Mouse (Mus musculus) kidney, adult 9 months (tissue): ENCODE results near the gene Il27ra.
"Not testable (repeated sequence)": the region's sequence is repeated elsewhere in the genome, so short reads cannot be mapped to it uniquely, and the experiment has no call there.

Experiments used
- DNase-seq: peaks from one replicate; pipeline ENCODE4 v3.0.0; 2022

The Il27ra gene

DNA sequence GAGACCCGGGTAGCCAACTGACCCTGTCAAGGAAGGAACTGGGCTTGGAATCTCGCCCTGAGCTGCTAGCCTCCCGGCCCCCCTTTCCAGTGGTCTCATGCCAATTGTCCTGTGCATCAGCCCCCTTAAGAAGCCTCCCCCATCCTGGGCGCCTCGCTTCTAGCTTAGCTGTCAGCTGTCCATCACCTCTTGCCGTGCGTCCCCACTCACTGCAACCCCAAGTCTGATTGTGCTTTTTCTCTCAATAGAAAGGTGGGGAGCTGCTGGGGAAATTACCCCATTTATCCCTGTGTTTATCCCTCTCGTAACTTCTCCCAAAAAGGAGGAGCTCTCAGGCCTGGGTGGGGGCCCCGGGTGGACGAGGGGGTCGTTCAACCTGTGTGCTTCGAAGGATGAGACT is 46.4 kb downstream of the Il27ra start:
- DNase-seq, result peak; percentile 40

GRCm38 (mm10) chr8:83994030-83994429 is 48.4 kb downstream of the Il27ra start:
- peak; percentile 11 for DNase-seq

DNA sequence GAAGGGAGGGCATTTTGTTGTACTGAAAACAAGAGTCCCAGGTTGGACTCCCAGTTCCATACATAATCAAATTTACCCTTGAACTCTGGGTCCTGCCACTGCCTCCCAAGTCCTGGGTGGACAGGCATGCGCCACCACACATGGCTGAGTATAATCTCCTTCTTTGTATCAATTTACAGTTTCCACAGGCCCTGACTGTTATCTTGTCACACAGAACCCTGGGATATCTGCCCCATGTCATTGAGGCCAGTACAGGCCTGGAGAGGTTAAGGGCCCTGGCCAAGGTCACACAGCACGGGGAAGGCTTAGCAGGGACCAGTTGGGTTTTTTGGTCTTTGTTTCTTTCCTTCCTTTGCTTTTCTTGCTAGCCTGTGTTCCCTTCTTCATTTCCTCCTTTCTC is 49.9 kb downstream of the Il27ra start:
- DNase-seq, result no peak

DNA sequence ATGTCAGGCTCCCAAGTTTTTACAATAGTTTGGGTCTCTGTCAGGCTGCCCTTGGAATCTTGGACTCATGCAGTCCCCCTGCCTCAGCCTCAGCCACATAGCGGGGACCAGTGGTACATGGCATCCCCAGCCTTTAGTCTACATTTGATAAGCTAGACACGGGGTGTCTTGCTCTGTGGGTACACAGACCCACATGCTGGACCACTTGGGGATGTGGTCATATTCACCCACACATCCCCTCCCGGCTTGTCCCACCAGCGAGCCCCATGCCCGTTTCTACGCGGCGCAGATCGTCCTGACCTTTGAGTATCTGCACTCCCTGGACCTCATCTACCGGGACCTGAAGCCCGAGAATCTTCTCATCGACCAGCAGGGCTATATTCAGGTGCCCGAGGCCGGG is 52.2 kb downstream of the Il27ra start:
- DNase-seq, result no peak

GRCm38 (mm10) chr8:83989243-83989642 is 53.1 kb downstream of the Il27ra start:
- no peak for DNase-seq

- DNase-seq, result not testable (repeated sequence)
These were observed 59.2 kb downstream of the Il27ra start for GRCm38 (mm10) chr8:83983222-83983621.

GRCm38 (mm10) chr8:83982449-83982848 is 59.9 kb downstream of the Il27ra start:
- DNase-seq, result no peak

GRCm38 (mm10) chr8:83981533-83981932 is 60.9 kb downstream of the Il27ra start:
- DNase-seq, result no peak

DNA sequence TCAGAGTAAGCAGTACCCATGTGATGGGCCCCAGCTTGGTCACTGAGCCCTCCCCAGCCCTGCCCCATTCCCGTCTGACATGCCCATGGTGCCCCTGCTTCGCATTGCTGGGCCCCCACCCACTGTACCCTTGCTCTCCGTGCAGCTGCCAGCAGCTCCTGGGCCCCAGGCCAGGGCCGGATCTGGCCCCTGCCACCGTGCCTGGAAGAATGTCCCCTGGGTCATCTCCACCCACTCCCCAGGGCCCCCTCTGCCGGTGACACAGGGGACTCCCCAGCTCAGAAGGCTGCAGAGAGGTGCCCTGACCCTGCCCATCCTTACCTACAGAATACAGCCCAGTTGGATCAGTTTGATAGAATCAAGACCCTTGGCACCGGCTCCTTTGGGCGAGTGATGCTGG is 61.5 kb downstream of the Il27ra start:
- no peak for DNase-seq
